Mouse (Mus musculus): Measurements from ENCODE around the gene Eepd1.

DNA sequence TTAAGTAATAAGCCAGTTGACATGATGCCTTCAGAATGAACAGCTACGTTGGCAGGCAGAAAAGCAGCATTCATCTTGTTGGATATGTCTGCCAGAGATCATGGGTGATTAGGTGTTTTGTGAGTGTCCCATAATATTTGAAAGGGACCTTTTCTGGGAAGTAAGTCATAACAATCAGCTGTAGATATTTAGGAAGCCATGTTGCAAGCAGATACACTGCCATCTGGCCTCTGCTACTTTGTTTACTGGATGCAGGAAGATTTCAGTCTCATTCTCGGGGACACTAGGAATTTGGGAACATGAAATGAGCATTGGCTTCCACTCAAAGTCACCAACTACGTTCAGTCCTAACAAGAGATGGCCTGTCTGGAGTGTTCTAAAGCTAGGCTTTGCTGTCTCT, 54.1 kb downstream of the Eepd1 start:
- no peak for TF ChIP-seq POLR2A (IDR thresholded peaks at IDR 0.05; ENCODE audit: borderline replicate concordance, control insufficient read depth, low read depth, low read length)
- TF ChIP-seq CTCF (IDR thresholded peaks at IDR 0.05; ENCODE audit: control insufficient read depth, insufficient read depth, low read length): no peak

Measured in bone marrow, adult 2 months (tissue).